Mouse (Mus musculus) mammary gland, adult 2 months (tissue): ENCODE measurements around the gene Bmp10. TPM values are rescaled to one million over a fixed set of nuclear protein-coding genes. Genes with fewer than 3 reads are reported as not detected.

Source experiments
- polyA plus RNA-seq: library from polyadenylated mRNA; depleted of rRNA; stranded (reverse); fragments of >200 nt; gene quantifications from 2 replicates; pipeline ENCODE4 v1.2.3, GENCODE M21; 2012; ENCODE audit warnings: low replicate concordance; rRNA removed

Bmp10 gene
- not detected in 2 replicates for polyA plus RNA-seq

GRCm38 (mm10) chr6:87428487-87429044, at the start of gene Bmp10:
TSS of gene Bmp10 (plus strand) at chr6:87428994.

DNA sequence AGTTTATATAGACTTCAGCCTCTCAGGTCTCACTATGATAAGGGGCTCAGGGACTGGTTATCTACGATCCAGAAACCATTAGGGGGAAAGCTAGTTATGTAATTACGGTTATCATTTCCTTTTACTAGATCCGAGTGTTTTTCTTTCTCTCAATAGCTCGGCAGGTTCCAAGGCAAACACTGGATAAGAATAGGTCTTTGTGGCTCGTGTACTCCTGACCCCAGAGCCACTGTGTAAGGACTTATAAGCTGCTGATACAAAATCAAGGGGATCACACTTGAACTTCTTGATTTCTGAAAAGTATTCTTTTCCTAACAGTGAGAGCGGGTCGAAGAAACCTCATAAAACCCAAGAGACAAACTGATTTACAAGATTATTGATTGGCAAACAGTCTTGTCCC, 39.9 kb upstream of the Bmp10 start, which contains the start of gene Gkn3:
Gkn3 (minus strand) TSS at position 59 of the 400 bp plus-strand sequence.

Other genes with a start within 250 kb of the Bmp10 start
- 17.2 and 18.8 TPM in 2 replicates for gene Antxr1, start 93.2 kb upstream of the Bmp10 start, polyA plus RNA-seq
- gene Gkn1, start 78.1 kb upstream of the Bmp10 start, polyA plus RNA-seq, result 0.09 and 0.20 TPM in 2 replicates
- not detected in 2 replicates for gene Gkn2, start 55.6 kb upstream of the Bmp10 start, polyA plus RNA-seq
- 4.6 and 8.9 TPM in 2 replicates for gene Gkn3, start 40.1 kb upstream of the Bmp10 start, polyA plus RNA-seq
- gene Arhgap25, start 104.3 kb downstream of the Bmp10 start, polyA plus RNA-seq, result 6.4 and 6.8 TPM in 2 replicates
- 0.63 and 0.98 TPM in 2 replicates for gene Prokr1, start 161.7 kb downstream of the Bmp10 start, polyA plus RNA-seq
- gene Aplf, start 243.2 kb downstream of the Bmp10 start, polyA plus RNA-seq, result 2.0 and 2.9 TPM in 2 replicates